Mouse (Mus musculus): Measurements from ENCODE around the gene Hhipl2. TPM values are rescaled to one million over a fixed set of nuclear protein-coding genes. Genes with fewer than 3 reads are reported as not detected.

The Hhipl2 gene
- polyA plus RNA-seq, 1 experiment from 2014 or later = 1.1 TPM

GRCm38 (mm10) chr1:183442015-183442774, 24.2 kb downstream of the Hhipl2 start:
- 21% methylated on average over 19 of the region's 19 CpGs for WGBS
- H3K9ac ChIP-seq (replicated peaks; ENCODE audit: low read depth, low read length) = no peak overlapping the region
- ATAC-seq = peak; percentile 74

GRCm38 (mm10) chr1:183453066-183453465, 35.1 kb downstream of the Hhipl2 start:
- 18% methylated on average over 3 of the region's 3 CpGs for WGBS
- Histone ChIP-seq H3K4me3 (replicated peaks; ENCODE audit: low read length) (no peak overlapping the region), H3K4me1 (replicated peaks; ENCODE audit: control insufficient read depth, insufficient read depth, low read length) (no peaks in the 10 kb centered on the region), H3K9ac (replicated peaks; ENCODE audit: low read depth, low read length) (no peak overlapping the region), H3K9me3 (ENCODE audit: control insufficient read depth, low read length) (no peaks in the 10 kb centered on the region), H3K4me2 (ENCODE audit: low read length) (no peak overlapping the region), H3K36me3 (ENCODE audit: control insufficient read depth, insufficient read depth) (no peaks in the 10 kb centered on the region), H3K27ac (ENCODE audit: low read length) (no peak overlapping the region), H3K27me3 (replicated peaks; ENCODE audit: control insufficient read depth, insufficient read depth, low read length) (no peaks in the 10 kb centered on the region)
- no peak for ATAC-seq

More at GRCm38 (mm10) chr1:183442015-183442774, 24.2 kb downstream of the Hhipl2 start:
- Histone ChIP-seq H3K36me3 (ENCODE audit: control insufficient read depth, insufficient read depth) (no peaks in the 10 kb centered on the region), H3K4me3 (replicated peaks; ENCODE audit: low read length) (no peak overlapping the region), H3K4me1 (replicated peaks; ENCODE audit: control insufficient read depth, insufficient read depth, low read length) (peaks cover 5% of the 10 kb centered on the region), H3K4me2 (ENCODE audit: low read length) (no peak overlapping the region), H3K27me3 (replicated peaks; ENCODE audit: control insufficient read depth, insufficient read depth, low read length) (no peaks in the 10 kb centered on the region), H3K9me3 (ENCODE audit: control insufficient read depth, low read length) (peaks cover 3% of the 10 kb centered on the region; the same call in 1 of the 2 replicates), H3K27ac (ENCODE audit: low read length) (no peak overlapping the region)

Other genes starting within 250 kb of the Hhipl2 start
- gene Disp1, start 196.7 kb upstream of the Hhipl2 start, polyA plus RNA-seq (2015; fragmentation: Nextera tagmentation; extraction: Ambion mirVana) = 6.4 and 7.1 TPM in 2 replicates
- 51.6 and 51.7 TPM in 2 replicates for gene Aida, start 121.6 kb upstream of the Hhipl2 start, polyA plus RNA-seq (2015; fragmentation: Nextera tagmentation; extraction: Ambion mirVana)
- gene Brox, start 120.9 kb upstream of the Hhipl2 start, polyA plus RNA-seq (2015; fragmentation: Nextera tagmentation; extraction: Ambion mirVana) = 120 and 132 TPM in 2 replicates
- gene Mia3, start 48.7 kb upstream of the Hhipl2 start, polyA plus RNA-seq (2015; fragmentation: Nextera tagmentation; extraction: Ambion mirVana) = 105 and 108 TPM in 2 replicates
- 16.7 and 18.6 TPM in 2 replicates for gene Taf1a, start 29.2 kb upstream of the Hhipl2 start, polyA plus RNA-seq (2015; fragmentation: Nextera tagmentation; extraction: Ambion mirVana)